Mouse (Mus musculus): ENCODE measurements at regions not wholly inside any gene's neighbourhood (a gene's known extent, or its start where the extent isn't known, plus 50 kb on each side); places are given as distances from the start of the nearest gene placed in this dataset.

- no peak for TF ChIP-seq GATA1 (IDR thresholded peaks at IDR 0.05; ENCODE audit: low read length)
These were observed 195.9 kb upstream of the Ap5m1 start for GRCm38 (mm10) chr14:48869956-48870355.

GRCm38 (mm10) chr14:48855453-48855852, 181.8 kb upstream of the Otx2 start:
- TF ChIP-seq GATA1 (IDR thresholded peaks at IDR 0.05; ENCODE audit: low read length) = no peak

- peak; percentile 58 for TF ChIP-seq GATA1 (IDR thresholded peaks at IDR 0.05; ENCODE audit: low read length)
These were observed 180.7 kb upstream of the Otx2 start for GRCm38 (mm10) chr14:48854188-48854924.

GRCm38 (mm10) chr14:48853479-48854187, 180.0 kb upstream of the Otx2 start:
- TF ChIP-seq GATA1 (IDR thresholded peaks at IDR 0.05; ENCODE audit: low read length) = no peak

- TF ChIP-seq GATA1 (IDR thresholded peaks at IDR 0.05; ENCODE audit: low read length) = no peak
These were observed 179.2 kb upstream of the Otx2 start for GRCm38 (mm10) chr14:48852787-48853186.

GRCm38 (mm10) chr14:48852061-48852460, 178.4 kb upstream of the Otx2 start:
- no peak for TF ChIP-seq GATA1 (IDR thresholded peaks at IDR 0.05; ENCODE audit: low read length)

GRCm38 (mm10) chr14:48842861-48843260, 169.2 kb upstream of the Otx2 start:
- TF ChIP-seq GATA1 (IDR thresholded peaks at IDR 0.05; ENCODE audit: low read length) = no peak

GRCm38 (mm10) chr14:48841278-48841677, 167.7 kb upstream of the Otx2 start:
- no peak for TF ChIP-seq GATA1 (IDR thresholded peaks at IDR 0.05; ENCODE audit: low read length)

- TF ChIP-seq GATA1 (IDR thresholded peaks at IDR 0.05; ENCODE audit: low read length) = no peak
These were observed 163.6 kb upstream of the Otx2 start for GRCm38 (mm10) chr14:48837181-48837580.

GRCm38 (mm10) chr14:48836071-48836470, 162.5 kb upstream of the Otx2 start:
- TF ChIP-seq GATA1 (IDR thresholded peaks at IDR 0.05; ENCODE audit: low read length) = no peak

GRCm38 (mm10) chr14:48834416-48834815, 160.8 kb upstream of the Otx2 start:
- no peak for TF ChIP-seq GATA1 (IDR thresholded peaks at IDR 0.05; ENCODE audit: low read length)

- no peak for TF ChIP-seq GATA1 (IDR thresholded peaks at IDR 0.05; ENCODE audit: low read length)
These were observed 152.8 kb upstream of the Otx2 start for GRCm38 (mm10) chr14:48826421-48826820.

- TF ChIP-seq GATA1 (IDR thresholded peaks at IDR 0.05; ENCODE audit: low read length) = no peak
These were observed 150.8 kb upstream of the Otx2 start for GRCm38 (mm10) chr14:48824375-48824774.

GRCm38 (mm10) chr14:48815941-48816340, 142.3 kb upstream of the Otx2 start:
- no peak for TF ChIP-seq GATA1 (IDR thresholded peaks at IDR 0.05; ENCODE audit: low read length)

GRCm38 (mm10) chr14:48815231-48815728, 141.7 kb upstream of the Otx2 start:
- TF ChIP-seq GATA1 (IDR thresholded peaks at IDR 0.05; ENCODE audit: low read length) = no peak

GRCm38 (mm10) chr14:48812741-48813495, 139.3 kb upstream of the Otx2 start:
- no peak for TF ChIP-seq GATA1 (IDR thresholded peaks at IDR 0.05; ENCODE audit: low read length)
